7 mouse cellular contexts compared by ENCODE assay signal in the genomic region with DNA sequence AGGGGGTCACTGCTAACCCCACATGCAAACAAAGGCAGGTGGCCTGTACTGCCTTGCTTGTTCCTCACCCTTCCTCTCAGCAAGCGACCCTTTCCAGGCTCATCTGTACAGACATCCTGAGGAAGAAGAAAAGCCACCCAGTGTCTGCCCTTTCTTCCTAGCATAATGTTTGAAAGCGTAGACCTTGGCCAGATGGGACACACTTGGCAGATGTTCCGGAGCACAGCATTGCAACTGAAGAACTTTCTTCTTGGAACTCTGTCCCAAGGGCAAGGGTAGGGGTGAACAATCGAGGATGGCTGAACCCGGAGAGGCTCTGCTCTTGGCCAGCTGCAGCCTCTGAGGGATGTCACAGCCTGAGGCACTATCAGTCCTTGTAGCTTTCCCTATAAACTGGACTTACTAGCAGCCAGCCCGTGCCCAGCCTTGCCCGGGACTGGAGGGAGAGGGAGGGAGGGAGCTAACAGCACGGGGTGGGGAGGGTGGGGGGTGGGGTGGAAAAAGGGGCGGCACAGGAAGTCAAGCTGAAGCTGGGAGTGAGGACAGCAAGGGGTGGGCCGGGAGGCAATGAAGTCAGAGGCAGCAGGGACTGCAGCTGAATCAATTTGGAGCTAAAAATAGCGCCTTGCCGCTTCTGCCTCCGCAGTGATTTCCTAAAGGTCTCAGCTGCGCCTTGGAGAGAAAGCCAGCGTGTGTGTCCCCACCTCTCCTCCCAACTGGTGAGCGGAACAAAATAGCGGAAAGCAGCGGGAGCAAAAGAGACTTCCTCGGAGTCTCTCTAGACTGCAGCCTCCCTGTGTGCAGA.
DNase-seq lines count a peak whose midpoint lies in the region; ATAC-seq and TF ChIP-seq lines count a peak whose summit lies in the region.

No protein-coding gene starts in this region.

- peak overlapping the region; percentile 59 for H3K4me2 ChIP-seq in kidney, embryonic 14.5 days (replicated peaks; ENCODE audit: low read depth, low read length)
- H3K4me2 ChIP-seq in limb, embryonic 12.5 days = peak overlapping the region; percentile 68
- peak overlapping the region; percentile 48 for H3K4me2 ChIP-seq in midbrain, embryonic 15.5 days

- ATAC-seq in kidney, embryonic 14.5 days (ENCODE audit: low FRiP score, low TSS enrichment) = peak; percentile 98
- ATAC-seq in limb, embryonic 12.5 days (ENCODE audit: insufficient number of reproducible peaks, insufficient read depth, low FRiP score, low TSS enrichment, low read depth) = peak; percentile 97
- ATAC-seq in midbrain, embryonic 15.5 days (replicated peaks) = peak; percentile 97

- peak overlapping the region; percentile 41 for H3K4me3 ChIP-seq in embryonic fibroblast, embryonic 13.5 days (ENCODE audit: insufficient read depth, low read length)
- H3K4me3 ChIP-seq in heart, embryonic 10.5 days = peak overlapping the region; percentile 59
- H3K4me3 ChIP-seq in kidney, embryonic 14.5 days (ENCODE audit: low read length) = peak overlapping the region; percentile 42
- H3K4me3 ChIP-seq in limb, embryonic 12.5 days (replicated peaks) = peak overlapping the region; percentile 44
- H3K4me3 ChIP-seq in midbrain, embryonic 15.5 days = peak overlapping the region; percentile 33

- peak; percentile 65 for TF ChIP-seq POLR2A in embryonic fibroblast, embryonic 13.5 days (IDR thresholded peaks at IDR 0.05; ENCODE audit: low read depth, low read length)

- H3K27ac ChIP-seq in embryonic fibroblast, embryonic 13.5 days (ENCODE audit: insufficient read depth, low read length) = peak overlapping the region; percentile 59
- H3K27ac ChIP-seq in heart, embryonic 10.5 days = peak overlapping the region; percentile 89
- peak overlapping the region; percentile 68 for H3K27ac ChIP-seq in kidney, embryonic 14.5 days (ENCODE audit: low read depth, low read length)
- H3K27ac ChIP-seq in limb, embryonic 12.5 days = peak overlapping the region; percentile 83
- H3K27ac ChIP-seq in midbrain, embryonic 15.5 days = peak overlapping the region; percentile 72

- DNase-seq in brain, embryonic 18.5 days (ENCODE audit: low read depth, low spot score) = peak; percentile 63
- DNase-seq in heart, embryonic 10.5 days (ENCODE audit: low spot score) = peak; percentile 94
- DNase-seq in telencephalon, adult 2 months (ENCODE audit: low read depth, low spot score) = peak; percentile 73

- 10% methylated on average over 19 of the region's 19 CpGs for WGBS in heart, embryonic 10.5 days
- WGBS in kidney, embryonic 14.5 days = 8% methylated on average over 19 of the region's 19 CpGs
- WGBS in limb, embryonic 12.5 days = 14% methylated on average over 19 of the region's 19 CpGs
- 9% methylated on average over 19 of the region's 19 CpGs for WGBS in midbrain, embryonic 15.5 days

- 0 out of 2 replicates have a peak, but pooled peaks cover 4% of the 10 kb centered on the region for H3K4me1 ChIP-seq in embryonic fibroblast, embryonic 13.5 days (ENCODE audit: control insufficient read depth, insufficient read depth, low read length)
- H3K4me1 ChIP-seq in heart, embryonic 10.5 days = peaks cover 20% of the 10 kb centered on the region
- no peaks in the 10 kb centered on the region for H3K4me1 ChIP-seq in kidney, embryonic 14.5 days (ENCODE audit: control insufficient read depth, insufficient read depth, low read length)
- peaks cover 16% of the 10 kb centered on the region; the same call in 1 of the 2 replicates for H3K4me1 ChIP-seq in limb, embryonic 12.5 days (replicated peaks)
- peaks cover 19% of the 10 kb centered on the region for H3K4me1 ChIP-seq in midbrain, embryonic 15.5 days

- no peaks in the 10 kb centered on the region for H3K36me3 ChIP-seq in heart, embryonic 10.5 days
- H3K36me3 ChIP-seq in kidney, embryonic 14.5 days (ENCODE audit: control insufficient read depth, insufficient read depth, low read length) = no peaks in the 10 kb centered on the region
- H3K36me3 ChIP-seq in limb, embryonic 12.5 days = no peaks in the 10 kb centered on the region
- H3K36me3 ChIP-seq in midbrain, embryonic 15.5 days (replicated peaks) = no peaks in the 10 kb centered on the region

- TF ChIP-seq CTCF in embryonic fibroblast, embryonic 13.5 days (IDR thresholded peaks at IDR 0.05; ENCODE audit: borderline replicate concordance, insufficient read depth, low read length) = no peak

- H3K9ac ChIP-seq in kidney, embryonic 14.5 days (ENCODE audit: low read depth, low read length) = peak overlapping the region; percentile 35
- H3K9ac ChIP-seq in limb, embryonic 12.5 days (replicated peaks) = peak overlapping the region; percentile 63
- H3K9ac ChIP-seq in midbrain, embryonic 15.5 days = peak overlapping the region; percentile 21

- H3K27me3 ChIP-seq in heart, embryonic 10.5 days (ENCODE audit: insufficient read depth, poor library complexity, severe bottlenecking) = no peaks in the 10 kb centered on the region
- no peaks in the 10 kb centered on the region for H3K27me3 ChIP-seq in kidney, embryonic 14.5 days (ENCODE audit: control insufficient read depth, insufficient read depth, low read length)
- no peaks in the 10 kb centered on the region for H3K27me3 ChIP-seq in limb, embryonic 12.5 days
- H3K27me3 ChIP-seq in midbrain, embryonic 15.5 days (replicated peaks) = no peaks in the 10 kb centered on the region

- no peaks in the 10 kb centered on the region for H3K9me3 ChIP-seq in heart, embryonic 10.5 days
- no peaks in the 10 kb centered on the region for H3K9me3 ChIP-seq in kidney, embryonic 14.5 days (ENCODE audit: control insufficient read depth, low read length)
- no peaks in the 10 kb centered on the region; the same call in 1 of the 2 replicates for H3K9me3 ChIP-seq in limb, embryonic 12.5 days
- H3K9me3 ChIP-seq in midbrain, embryonic 15.5 days = no peaks in the 10 kb centered on the region

Comparison
In these comparisons a context has a peak if more than half of its experiments do, and no peak if none do; other contexts are left out.
1. Peak in every context shown above with its lines: DNase-seq, ATAC-seq, H3K4me3 ChIP-seq and H3K27ac ChIP-seq.